ENCODE assay signal across 9 mouse cellular contexts in the genomic region with DNA sequence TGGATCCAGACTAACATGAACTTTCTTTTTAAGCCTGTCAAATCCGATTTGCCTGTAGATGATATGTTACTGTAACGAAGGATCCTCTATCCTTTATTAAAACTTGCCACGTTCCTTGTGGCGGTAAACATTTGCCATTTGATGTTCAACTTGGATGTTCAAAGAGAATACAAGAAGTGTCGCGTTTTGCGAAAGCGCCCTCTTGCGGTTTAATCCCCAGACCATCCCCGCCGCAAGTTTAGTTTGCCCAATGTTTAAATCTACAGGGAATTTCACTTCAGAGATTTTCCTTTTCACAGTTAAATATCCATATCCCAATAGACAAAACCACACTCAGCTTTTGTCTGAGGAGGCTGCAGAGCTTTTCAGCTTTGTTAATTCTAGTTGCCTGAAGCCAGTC. TPM values are rescaled to one million over a fixed set of nuclear protein-coding genes. Genes with fewer than 3 reads are reported as not detected.
A peak's percentile ranks its signal among the peaks of the same experiment; 100 is the strongest.
DNase-seq lines count a peak whose midpoint lies in the region; ATAC-seq and TF ChIP-seq lines count a peak whose summit lies in the region.
"Had no signal": no experiment of that assay in that cellular context is flagged by ENCODE, and none has a peak within 500 bp of the region (broad histone marks: within the 10 kb centered on the region; RNA-seq: fewer than 3 reads in every experiment).

No protein-coding gene starts in this region.

- intact Hi-C loops in heart, postnatal 10 days (cut with DNase I) = loop anchor here (1.0 kb wide), 1 partner anchor 204 kb away; no protein-coding TSS in a partner anchor

- no peak overlapping the region for H3K4me3 ChIP-seq in hindbrain, embryonic 11.5 days (ENCODE audit: low read depth, low read length)
- no peak overlapping the region for H3K4me3 ChIP-seq in hindbrain, embryonic 13.5 days
- H3K4me3 ChIP-seq in ES-Bruce4 (ENCODE audit: low read depth, low read length) = no peak overlapping the region
- H3K4me3 ChIP-seq in limb, embryonic 10.5 days = no peak overlapping the region
- H3K4me3 ChIP-seq: hindbrain, embryonic 15.5 days had no signal

- no peaks in the 10 kb centered on the region for H3K27me3 ChIP-seq in hindbrain, embryonic 11.5 days (ENCODE audit: control insufficient read depth, insufficient read depth, low read length)
- H3K27me3 ChIP-seq in hindbrain, embryonic 13.5 days = no peaks in the 10 kb centered on the region
- no peaks in the 10 kb centered on the region for H3K27me3 ChIP-seq in ES-Bruce4 (ENCODE audit: control insufficient read depth, insufficient read depth, low read length, poor library complexity, severe bottlenecking)
- H3K27me3 ChIP-seq in limb, embryonic 10.5 days (ENCODE audit: low read depth, poor library complexity, severe bottlenecking) = no peaks in the 10 kb centered on the region
- H3K27me3 ChIP-seq: hindbrain, embryonic 15.5 days had no signal

- peak; percentile 52 for TF ChIP-seq CTCF in ES-Bruce4 (IDR thresholded peaks at IDR 0.05; ENCODE audit: low read depth, low read length)

- DNase-seq in hindbrain, embryonic 11.5 days (ENCODE audit: low spot score) = peak; percentile 60
- peak; percentile 40 for DNase-seq in cerebellum, adult 8-10 months
- DNase-seq in heart, postnatal 10 days = peak; percentile 38 to 66
- peak; percentile 53 for DNase-seq in limb, embryonic 10.5 days (ENCODE audit: low spot score)
- DNase-seq in right cerebral cortex, adult 18-20 months = peak; percentile 26
- no peak for DNase-seq in adipocyte (ENCODE audit: low spot score)

- TF ChIP-seq POLR2A in ES-Bruce4 (IDR thresholded peaks at IDR 0.05; ENCODE audit: insufficient read depth, low read length) = no peak

- no peak overlapping the region for H3K4me2 ChIP-seq in hindbrain, embryonic 11.5 days (replicated peaks; ENCODE audit: low read depth, low read length)
- no peak overlapping the region for H3K4me2 ChIP-seq in hindbrain, embryonic 13.5 days
- H3K4me2 ChIP-seq: hindbrain, embryonic 15.5 days had no signal

- TF ChIP-seq EP300 in ES-Bruce4 (IDR thresholded peaks at IDR 0.05; ENCODE audit: insufficient read depth, low read depth, low read length) = no peak

- H3K9me3 ChIP-seq in hindbrain, embryonic 11.5 days (ENCODE audit: control insufficient read depth, low read length) = no peaks in the 10 kb centered on the region
- H3K9me3 ChIP-seq in hindbrain, embryonic 13.5 days = no peaks in the 10 kb centered on the region
- no peaks in the 10 kb centered on the region for H3K9me3 ChIP-seq in ES-Bruce4 (replicated peaks; ENCODE audit: control insufficient read depth, insufficient read depth, low read length, poor library complexity, severe bottlenecking)
- H3K9me3 ChIP-seq in limb, embryonic 10.5 days (replicated peaks) = no peaks in the 10 kb centered on the region
- H3K9me3 ChIP-seq: hindbrain, embryonic 15.5 days had no signal

- no peaks in the 10 kb centered on the region for H3K4me1 ChIP-seq in hindbrain, embryonic 11.5 days (replicated peaks; ENCODE audit: control insufficient read depth, insufficient read depth, low read length)
- no peaks in the 10 kb centered on the region for H3K4me1 ChIP-seq in hindbrain, embryonic 13.5 days (replicated peaks)
- H3K4me1 ChIP-seq in ES-Bruce4 (ENCODE audit: control insufficient read depth, insufficient read depth, low read length) = peaks cover 2% of the 10 kb centered on the region
- H3K4me1 ChIP-seq in limb, embryonic 10.5 days = no peaks in the 10 kb centered on the region
- H3K4me1 ChIP-seq: hindbrain, embryonic 15.5 days had no signal

- no peak for ATAC-seq in hindbrain, embryonic 11.5 days (ENCODE audit: low FRiP score)
- no peak for ATAC-seq in hindbrain, embryonic 13.5 days (ENCODE audit: low FRiP score)

- no peak overlapping the region for H3K9ac ChIP-seq in hindbrain, embryonic 11.5 days (ENCODE audit: low read depth, low read length)
- no peak overlapping the region for H3K9ac ChIP-seq in hindbrain, embryonic 13.5 days
- H3K9ac ChIP-seq in ES-Bruce4 (ENCODE audit: low read depth, poor library complexity, severe bottlenecking) = no peak overlapping the region
- H3K9ac ChIP-seq: hindbrain, embryonic 15.5 days had no signal

- 22% methylated on average over 11 of the region's 11 CpGs for WGBS in hindbrain, embryonic 11.5 days
- 22% methylated on average over 11 of the region's 11 CpGs for WGBS in hindbrain, embryonic 13.5 days
- WGBS in limb, embryonic 10.5 days = 21% methylated on average over 11 of the region's 11 CpGs

- no peaks in the 10 kb centered on the region for H3K36me3 ChIP-seq in hindbrain, embryonic 11.5 days (ENCODE audit: control insufficient read depth, insufficient read depth, low read length)
- no peaks in the 10 kb centered on the region for H3K36me3 ChIP-seq in hindbrain, embryonic 13.5 days
- H3K36me3 ChIP-seq in ES-Bruce4 (ENCODE audit: control insufficient read depth, insufficient read depth, low read length, poor library complexity, severe bottlenecking) = no peaks in the 10 kb centered on the region
- H3K36me3 ChIP-seq in limb, embryonic 10.5 days = no peaks in the 10 kb centered on the region
- H3K36me3 ChIP-seq: hindbrain, embryonic 15.5 days had no signal

- no peak overlapping the region for H3K27ac ChIP-seq in hindbrain, embryonic 11.5 days (ENCODE audit: low read depth, low read length)
- H3K27ac ChIP-seq in hindbrain, embryonic 13.5 days = no peak overlapping the region
- no peak overlapping the region for H3K27ac ChIP-seq in ES-Bruce4 (ENCODE audit: insufficient read depth, low read length)
- H3K27ac ChIP-seq in limb, embryonic 10.5 days = no peak overlapping the region
- H3K27ac ChIP-seq: hindbrain, embryonic 15.5 days had no signal

RNA-seq across cellular contexts. Expression of a gene that starts 33.6 kb away (rescaled TPM):
- polyA plus RNA-seq in hindbrain, embryonic 11.5 days (2014; fragmentation: Nextera tagmentation; extraction: Ambion mirVana) = 1.0 and 2.0 TPM in 2 replicates
- 2.4 and 2.8 TPM in 2 replicates for polyA plus RNA-seq in hindbrain, embryonic 13.5 days (2015; fragmentation: Nextera tagmentation; extraction: Ambion mirVana)
- polyA plus RNA-seq in ES-Bruce4 (2011; ENCODE audit: insufficient read depth, insufficient read length, low read depth, missing spikeins) = 2.2 and 3.5 TPM in 2 replicates
- total RNA-seq in heart, postnatal 10 days (2021) = 1 to 10 TPM; 4.3 to 6.2 TPM
- 1.2 and 1.3 TPM in 2 replicates for polyA plus RNA-seq in limb, embryonic 10.5 days (2016; fragmentation: Nextera tagmentation; extraction: Ambion mirVana)

RNA-seq across cellular contexts. Expression of a gene that starts 39.8 kb away (rescaled TPM):
- 83.8 and 86.9 TPM in 2 replicates for polyA plus RNA-seq in hindbrain, embryonic 11.5 days (2014; fragmentation: Nextera tagmentation; extraction: Ambion mirVana)
- polyA plus RNA-seq in hindbrain, embryonic 13.5 days (2015; fragmentation: Nextera tagmentation; extraction: Ambion mirVana) = 115 and 116 TPM in 2 replicates
- polyA plus RNA-seq in ES-Bruce4 (2011; ENCODE audit: insufficient read depth, insufficient read length, low read depth, missing spikeins) = 15.7 and 19.8 TPM in 2 replicates
- total RNA-seq in heart, postnatal 10 days (2021) = 10 to 100 TPM; 26.3 to 27.0 TPM
- polyA plus RNA-seq in limb, embryonic 10.5 days (2016; fragmentation: Nextera tagmentation; extraction: Ambion mirVana) = 55.4 and 82.7 TPM in 2 replicates
